Mouse (Mus musculus): Measurements from ENCODE around the gene Map3k4. TPM values are rescaled to one million over a fixed set of nuclear protein-coding genes. Genes with fewer than 3 reads are reported as not detected.

The Map3k4 gene
- polyA plus RNA-seq, 1 experiment = 6.1 TPM

GRCm38 (mm10) chr17:12268538-12268937 is 50.1 kb downstream of the Map3k4 start:
- Histone ChIP-seq H3K27ac (ENCODE audit: control insufficient read depth, insufficient read depth, low read depth, low read length) (no peak overlapping the region), H3K4me1 (ENCODE audit: control insufficient read depth, insufficient read depth, low read length) (no peaks in the 10 kb centered on the region), H3K27me3 (ENCODE audit: control insufficient read depth, insufficient read depth, low read length) (no peaks in the 10 kb centered on the region), H3K4me3 (ENCODE audit: control insufficient read depth, low read depth, low read length) (no peak overlapping the region), H3K36me3 (ENCODE audit: control insufficient read depth, insufficient read depth, low read length) (no peaks in the 10 kb centered on the region; the same call in none of the 2 replicates)
- TF ChIP-seq POLR2A (IDR thresholded peaks at IDR 0.05; ENCODE audit: control insufficient read depth, low read depth, low read length) (no peak), CTCF (IDR thresholded peaks at IDR 0.05; ENCODE audit: control insufficient read depth, insufficient read depth, insufficient replicate concordance, low read depth, low read length) (no peak)

GRCm38 (mm10) chr17:12268091-12268490 is 50.5 kb downstream of the Map3k4 start:
- Histone ChIP-seq H3K4me3 (ENCODE audit: control insufficient read depth, low read depth, low read length) (no peak overlapping the region), H3K27me3 (ENCODE audit: control insufficient read depth, insufficient read depth, low read length) (no peaks in the 10 kb centered on the region), H3K36me3 (ENCODE audit: control insufficient read depth, insufficient read depth, low read length) (no peaks in the 10 kb centered on the region; the same call in none of the 2 replicates), H3K27ac (ENCODE audit: control insufficient read depth, insufficient read depth, low read depth, low read length) (no peak overlapping the region), H3K4me1 (ENCODE audit: control insufficient read depth, insufficient read depth, low read length) (no peaks in the 10 kb centered on the region)
- TF ChIP-seq CTCF (IDR thresholded peaks at IDR 0.05; ENCODE audit: control insufficient read depth, insufficient read depth, insufficient replicate concordance, low read depth, low read length) (no peak), POLR2A (IDR thresholded peaks at IDR 0.05; ENCODE audit: control insufficient read depth, low read depth, low read length) (no peak)

GRCm38 (mm10) chr17:12265969-12266925 is 52.3 kb downstream of the Map3k4 start:
- H3K4me3 ChIP-seq (ENCODE audit: control insufficient read depth, low read depth, low read length) = no peak overlapping the region
- TF ChIP-seq CTCF (IDR thresholded peaks at IDR 0.05; ENCODE audit: control insufficient read depth, insufficient read depth, insufficient replicate concordance, low read depth, low read length) (peak; percentile 27; the same call in 1 of the 2 replicates), POLR2A (IDR thresholded peaks at IDR 0.05; ENCODE audit: control insufficient read depth, low read depth, low read length) (no peak)
- no peaks in the 10 kb centered on the region for H3K4me1 ChIP-seq (ENCODE audit: control insufficient read depth, insufficient read depth, low read length)
- no peaks in the 10 kb centered on the region for H3K27me3 ChIP-seq (ENCODE audit: control insufficient read depth, insufficient read depth, low read length)
- H3K27ac ChIP-seq (ENCODE audit: control insufficient read depth, insufficient read depth, low read depth, low read length) = no peak overlapping the region
- H3K36me3 ChIP-seq (ENCODE audit: control insufficient read depth, insufficient read depth, low read length) = no peaks in the 10 kb centered on the region; the same call in 1 of the 2 replicates

- H3K4me1 ChIP-seq (ENCODE audit: control insufficient read depth, insufficient read depth, low read length) = no peaks in the 10 kb centered on the region
- H3K4me3 ChIP-seq (ENCODE audit: control insufficient read depth, low read depth, low read length) = no peak overlapping the region
- no peak overlapping the region for H3K27ac ChIP-seq (ENCODE audit: control insufficient read depth, insufficient read depth, low read depth, low read length)
- no peaks in the 10 kb centered on the region for H3K27me3 ChIP-seq (ENCODE audit: control insufficient read depth, insufficient read depth, low read length)
- no peaks in the 10 kb centered on the region; the same call in none of the 2 replicates for H3K36me3 ChIP-seq (ENCODE audit: control insufficient read depth, insufficient read depth, low read length)
- TF ChIP-seq POLR2A (IDR thresholded peaks at IDR 0.05; ENCODE audit: control insufficient read depth, low read depth, low read length) (no peak), CTCF (IDR thresholded peaks at IDR 0.05; ENCODE audit: control insufficient read depth, insufficient read depth, insufficient replicate concordance, low read depth, low read length) (no peak)
Observed at GRCm38 (mm10) chr17:12264293-12264692, 54.3 kb downstream of the Map3k4 start.

- no peaks in the 10 kb centered on the region for H3K4me1 ChIP-seq (ENCODE audit: control insufficient read depth, insufficient read depth, low read length)
- H3K27ac ChIP-seq (ENCODE audit: control insufficient read depth, insufficient read depth, low read depth, low read length) = no peak overlapping the region
- H3K27me3 ChIP-seq (ENCODE audit: control insufficient read depth, insufficient read depth, low read length) = no peaks in the 10 kb centered on the region
- no peaks in the 10 kb centered on the region; the same call in none of the 2 replicates for H3K36me3 ChIP-seq (ENCODE audit: control insufficient read depth, insufficient read depth, low read length)
- no peak for TF ChIP-seq CTCF (IDR thresholded peaks at IDR 0.05; ENCODE audit: control insufficient read depth, insufficient read depth, insufficient replicate concordance, low read depth, low read length)
- no peak for TF ChIP-seq POLR2A (IDR thresholded peaks at IDR 0.05; ENCODE audit: control insufficient read depth, low read depth, low read length)
- no peak overlapping the region for H3K4me3 ChIP-seq (ENCODE audit: control insufficient read depth, low read depth, low read length)
Observed at GRCm38 (mm10) chr17:12263787-12264186, 54.8 kb downstream of the Map3k4 start.

GRCm38 (mm10) chr17:12262851-12263250 is 55.7 kb downstream of the Map3k4 start:
- no peaks in the 10 kb centered on the region for H3K27me3 ChIP-seq (ENCODE audit: control insufficient read depth, insufficient read depth, low read length)
- H3K36me3 ChIP-seq (ENCODE audit: control insufficient read depth, insufficient read depth, low read length) = no peaks in the 10 kb centered on the region; the same call in none of the 2 replicates
- H3K4me1 ChIP-seq (ENCODE audit: control insufficient read depth, insufficient read depth, low read length) = no peaks in the 10 kb centered on the region
- no peak overlapping the region for H3K27ac ChIP-seq (ENCODE audit: control insufficient read depth, insufficient read depth, low read depth, low read length)
- H3K4me3 ChIP-seq (ENCODE audit: control insufficient read depth, low read depth, low read length) = no peak overlapping the region
- TF ChIP-seq CTCF (IDR thresholded peaks at IDR 0.05; ENCODE audit: control insufficient read depth, insufficient read depth, insufficient replicate concordance, low read depth, low read length) (no peak), POLR2A (IDR thresholded peaks at IDR 0.05; ENCODE audit: control insufficient read depth, low read depth, low read length) (no peak)

- Histone ChIP-seq H3K36me3 (ENCODE audit: control insufficient read depth, insufficient read depth, low read length) (no peaks in the 10 kb centered on the region; the same call in none of the 2 replicates), H3K4me1 (ENCODE audit: control insufficient read depth, insufficient read depth, low read length) (no peaks in the 10 kb centered on the region), H3K4me3 (ENCODE audit: control insufficient read depth, low read depth, low read length) (no peak overlapping the region), H3K27ac (ENCODE audit: control insufficient read depth, insufficient read depth, low read depth, low read length) (no peak overlapping the region), H3K27me3 (ENCODE audit: control insufficient read depth, insufficient read depth, low read length) (no peaks in the 10 kb centered on the region)
- TF ChIP-seq POLR2A (IDR thresholded peaks at IDR 0.05; ENCODE audit: control insufficient read depth, low read depth, low read length) = no peak
- no peak for TF ChIP-seq CTCF (IDR thresholded peaks at IDR 0.05; ENCODE audit: control insufficient read depth, insufficient read depth, insufficient replicate concordance, low read depth, low read length)
Observed at GRCm38 (mm10) chr17:12261887-12262286, 56.7 kb downstream of the Map3k4 start.
